Mouse (Mus musculus) hindbrain, embryonic 15.5 days (tissue): ENCODE measurements at regions not wholly inside any gene's neighbourhood (a gene's known extent, or its start where the extent isn't known, plus 50 kb on each side); places are given as distances from the start of the nearest gene placed in this dataset.
"Not testable (repeated sequence)": the region's sequence is repeated elsewhere in the genome, so short reads cannot be mapped to it uniquely, and the experiment has no call there.

ENCODE experiments used
- ATAC-seq: fragments of 200-750 bp; cut with Nextera tagmentation; 2 replicates; pipeline ENCODE4 v1.8.0; 2017; ENCODE audit warnings: low read depth, moderate number of reproducible peaks, moderate TSS enrichment; ENCODE audit not compliant: low FRiP score
- H3K27ac ChIP-seq: fragments of 300-500 bp; sonication (generic); replicated peaks from 2 replicates; pipeline ENCODE4 v1.5.1; 2015; ENCODE audit warnings: mild to moderate bottlenecking, inconsistent platforms
- H3K27me3 ChIP-seq: fragments of 300-500 bp; sonication (generic); 2 replicates; pipeline ENCODE4 v1.6.1; 2015; ENCODE audit warnings: control low read depth, inconsistent platforms
- H3K36me3 ChIP-seq: fragments of 300-500 bp; sonication (generic); 2 replicates; pipeline ENCODE4 v1.6.1; 2015; ENCODE audit warnings: control low read depth, inconsistent platforms
- H3K4me1 ChIP-seq: fragments of 300-500 bp; sonication (generic); replicated peaks from 2 replicates; pipeline ENCODE4 v1.6.1; 2015; ENCODE audit warnings: control low read depth, inconsistent platforms
- H3K4me2 ChIP-seq: fragments of 300-500 bp; sonication (generic); 2 replicates; pipeline ENCODE4 v1.6.1; 2015; ENCODE audit warnings: moderate library complexity, mild to moderate bottlenecking, inconsistent platforms
- H3K4me3 ChIP-seq: fragments of 300-500 bp; sonication (generic); 2 replicates; pipeline ENCODE4 v1.5.1; 2015; ENCODE audit warnings: mild to moderate bottlenecking, inconsistent platforms
- H3K9ac ChIP-seq: fragments of 300-500 bp; sonication (generic); 2 replicates; pipeline ENCODE4 v1.6.1; 2015; ENCODE audit warnings: inconsistent platforms
- H3K9me3 ChIP-seq: fragments of 300-500 bp; sonication (generic); 2 replicates; pipeline ENCODE4 v1.6.1; 2016; ENCODE audit warnings: control low read depth, inconsistent platforms
- WGBS: fragments of 180-500 bp; shearing (Covaris S2); methylation state at CpG from one replicate; pipeline ENCODE4 v1.1.7; 2015; 5-methylcytosine and 5-hydroxymethylcytosine counted together

DNA sequence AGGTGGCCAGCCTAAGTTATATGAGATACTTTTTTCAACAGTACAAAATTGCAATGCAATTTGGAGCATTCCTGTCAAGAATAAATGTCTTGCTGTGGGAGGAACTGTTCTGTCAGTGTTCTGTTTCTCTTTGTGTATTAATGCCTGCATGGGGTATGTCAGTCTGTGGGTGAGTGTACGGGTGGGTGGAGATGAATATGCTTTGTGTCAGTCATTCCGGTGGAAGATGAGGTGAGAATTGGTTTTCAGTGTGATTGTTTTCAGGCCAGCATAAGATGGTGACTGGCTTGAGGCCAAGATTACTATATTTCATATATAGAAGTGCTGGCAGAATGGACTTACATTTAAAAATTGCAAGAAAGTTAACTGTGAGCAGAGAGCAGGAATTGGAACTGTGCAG lies 184.0 kb downstream of the Frk start:
- no peak overlapping the region for H3K27ac ChIP-seq
- no peak overlapping the region for H3K4me2 ChIP-seq
- no peaks in the 10 kb centered on the region for H3K4me1 ChIP-seq
- WGBS = 41% methylated on average over 2 of the region's 2 CpGs
- H3K9ac ChIP-seq = no peak overlapping the region
- H3K27me3 ChIP-seq = no peaks in the 10 kb centered on the region
- H3K9me3 ChIP-seq = no peaks in the 10 kb centered on the region
- ATAC-seq = no peak
- H3K4me3 ChIP-seq = no peak overlapping the region
- H3K36me3 ChIP-seq = no peaks in the 10 kb centered on the region

DNA sequence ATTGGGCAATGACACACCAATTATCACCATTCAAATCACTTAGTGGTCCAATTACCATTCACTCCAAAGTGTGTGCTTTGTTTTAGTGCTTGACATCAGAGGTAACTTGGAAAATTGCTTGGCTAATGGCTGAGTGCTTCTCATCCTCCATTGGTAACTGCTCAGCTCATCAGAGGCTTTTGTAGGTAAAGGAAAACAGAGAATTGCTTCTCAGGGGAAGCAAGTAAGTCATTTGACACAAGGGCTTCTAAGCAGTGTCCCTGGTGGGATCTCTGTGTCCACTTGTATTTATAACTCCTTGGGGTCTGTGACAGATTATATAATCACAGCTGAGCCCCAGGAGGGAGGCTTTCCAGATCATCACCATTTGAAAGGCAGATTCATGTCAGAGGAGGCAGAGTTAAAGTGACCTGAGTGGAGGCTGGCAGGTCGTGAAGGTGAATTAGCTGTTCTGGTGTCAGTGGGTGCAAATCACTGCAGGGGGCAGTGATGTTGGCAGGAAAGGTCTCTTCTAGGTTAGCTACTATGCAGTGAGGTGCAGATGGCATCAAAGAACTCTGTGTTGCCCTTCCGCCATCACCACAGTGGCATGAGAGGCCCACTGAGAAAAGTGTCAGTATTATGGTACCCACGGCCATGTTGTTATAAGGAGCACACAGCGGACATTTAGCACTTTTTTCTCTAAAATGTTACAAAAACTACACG lies 184.7 kb downstream of the Frk start:
- ATAC-seq = no peak
- H3K9me3 ChIP-seq = no peaks in the 10 kb centered on the region
- no peaks in the 10 kb centered on the region for H3K4me1 ChIP-seq
- no peak overlapping the region for H3K9ac ChIP-seq
- H3K27ac ChIP-seq = no peak overlapping the region
- H3K36me3 ChIP-seq = no peaks in the 10 kb centered on the region
- H3K4me3 ChIP-seq = no peak overlapping the region
- WGBS = 68% methylated on average over 5 of the region's 5 CpGs
- H3K27me3 ChIP-seq = no peaks in the 10 kb centered on the region
- no peak overlapping the region for H3K4me2 ChIP-seq

DNA sequence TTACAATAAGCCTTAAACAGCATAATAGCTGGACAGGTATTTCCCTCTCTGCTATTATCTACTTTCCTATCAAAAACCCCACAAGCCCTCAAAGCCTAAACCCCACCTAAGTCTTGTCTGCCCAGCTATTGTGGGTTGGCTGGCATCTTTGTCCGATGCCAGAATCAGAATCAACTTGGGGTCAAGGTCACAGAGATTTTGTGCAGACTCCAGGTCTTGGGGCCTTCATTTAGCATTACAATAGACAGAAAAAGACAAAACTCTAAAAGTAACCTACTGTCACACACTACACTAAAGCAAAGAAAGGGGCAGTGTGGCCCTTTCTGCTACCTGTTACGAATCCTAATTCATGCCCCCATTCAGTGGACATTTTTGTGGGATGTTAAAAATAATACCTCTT lies 188.6 kb downstream of the Frk start:
- H3K4me3 ChIP-seq = no peak overlapping the region
- no peak for ATAC-seq
- no peaks in the 10 kb centered on the region for H3K9me3 ChIP-seq
- H3K27ac ChIP-seq = no peak overlapping the region
- no peaks in the 10 kb centered on the region for H3K27me3 ChIP-seq
- no peaks in the 10 kb centered on the region for H3K4me1 ChIP-seq
- no peaks in the 10 kb centered on the region for H3K36me3 ChIP-seq
- H3K4me2 ChIP-seq = no peak overlapping the region
- WGBS = 86% methylated on average over 2 of the region's 2 CpGs
- no peak overlapping the region for H3K9ac ChIP-seq

DNA sequence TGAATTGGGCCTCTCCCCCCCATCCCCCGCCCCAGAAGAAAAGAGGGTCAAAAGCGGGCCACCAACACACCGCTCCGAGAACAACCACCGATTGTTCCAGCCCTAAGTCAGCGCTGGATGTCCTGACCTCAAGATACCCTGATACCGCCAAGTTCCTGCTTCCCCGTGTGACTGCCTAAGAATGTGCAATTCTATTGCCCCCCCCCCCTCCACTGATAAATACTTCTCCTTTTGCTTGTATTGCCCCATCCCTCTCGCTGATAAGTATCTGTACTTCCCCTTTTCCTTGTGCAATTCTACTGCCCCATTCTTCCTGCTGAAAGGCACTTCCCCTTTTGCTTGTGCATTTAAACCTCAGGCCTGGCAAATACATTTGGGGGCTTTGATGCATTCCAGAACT lies 216.2 kb downstream of the Frk start:
- H3K9me3 ChIP-seq, H3K27ac ChIP-seq, H3K4me1 ChIP-seq, H3K9ac ChIP-seq, H3K27me3 ChIP-seq, H3K4me2 ChIP-seq, H3K4me3 ChIP-seq, H3K36me3 ChIP-seq, ATAC-seq: not testable (repeated sequence)
- WGBS = 84% methylated on average over 9 of the region's 9 CpGs

DNA sequence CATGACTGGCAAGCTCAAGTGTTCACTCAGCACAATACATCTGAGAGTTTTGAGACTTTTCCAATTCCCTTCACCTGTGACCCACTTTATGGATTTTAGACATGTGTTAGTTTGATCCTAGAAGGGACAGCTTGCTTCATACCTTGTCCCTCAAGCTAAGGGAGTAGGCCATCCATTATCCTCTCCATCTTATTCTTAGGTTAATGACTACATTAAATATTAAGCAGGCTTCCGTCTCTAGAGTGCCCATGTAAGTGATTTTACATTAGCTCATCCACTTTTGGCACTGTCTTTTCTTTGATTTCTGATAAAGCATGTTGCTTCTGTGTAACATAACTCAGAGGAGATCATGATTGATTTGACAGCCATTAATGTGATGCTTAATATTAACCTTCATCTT lies 218.8 kb downstream of the Frk start:
- no peaks in the 10 kb centered on the region for H3K36me3 ChIP-seq
- H3K27ac ChIP-seq = no peak overlapping the region
- 76% methylated on average over 1 of the region's 1 CpGs for WGBS
- peaks cover 7% of the 10 kb centered on the region; the same call in 1 of the 2 replicates for H3K4me1 ChIP-seq
- H3K9me3 ChIP-seq = no peaks in the 10 kb centered on the region
- ATAC-seq = no peak
- H3K9ac ChIP-seq = no peak overlapping the region
- H3K27me3 ChIP-seq = no peaks in the 10 kb centered on the region
- no peak overlapping the region for H3K4me2 ChIP-seq
- H3K4me3 ChIP-seq = no peak overlapping the region

DNA sequence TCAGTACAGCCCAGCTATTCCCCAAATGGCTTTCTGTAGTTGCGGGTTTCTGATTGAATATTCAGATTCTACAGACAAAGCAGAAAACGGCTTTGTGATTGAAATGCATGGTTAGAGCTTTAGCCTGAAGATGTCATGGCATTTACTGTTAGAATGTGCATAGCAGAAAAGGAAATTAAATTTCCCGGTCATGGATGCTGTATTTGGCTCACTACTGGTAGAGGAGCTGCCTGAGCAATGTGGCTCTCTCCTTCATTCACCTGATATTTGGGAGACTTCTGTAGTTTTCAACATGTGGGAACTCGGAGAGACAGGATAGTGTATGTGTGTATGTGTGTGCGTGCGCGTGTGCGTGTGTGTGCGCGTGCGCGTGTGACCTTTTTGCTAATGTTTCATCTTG lies 222.2 kb downstream of the Frk start:
- ATAC-seq = no peak
- no peaks in the 10 kb centered on the region for H3K27me3 ChIP-seq
- no peak overlapping the region for H3K9ac ChIP-seq
- H3K36me3 ChIP-seq = no peaks in the 10 kb centered on the region
- H3K27ac ChIP-seq = no peak overlapping the region
- no peak overlapping the region for H3K4me3 ChIP-seq
- H3K4me1 ChIP-seq = peaks cover 7% of the 10 kb centered on the region; the same call in 1 of the 2 replicates
- WGBS = 85% methylated on average over 12 of the region's 12 CpGs
- no peak overlapping the region for H3K4me2 ChIP-seq
- H3K9me3 ChIP-seq = no peaks in the 10 kb centered on the region

DNA sequence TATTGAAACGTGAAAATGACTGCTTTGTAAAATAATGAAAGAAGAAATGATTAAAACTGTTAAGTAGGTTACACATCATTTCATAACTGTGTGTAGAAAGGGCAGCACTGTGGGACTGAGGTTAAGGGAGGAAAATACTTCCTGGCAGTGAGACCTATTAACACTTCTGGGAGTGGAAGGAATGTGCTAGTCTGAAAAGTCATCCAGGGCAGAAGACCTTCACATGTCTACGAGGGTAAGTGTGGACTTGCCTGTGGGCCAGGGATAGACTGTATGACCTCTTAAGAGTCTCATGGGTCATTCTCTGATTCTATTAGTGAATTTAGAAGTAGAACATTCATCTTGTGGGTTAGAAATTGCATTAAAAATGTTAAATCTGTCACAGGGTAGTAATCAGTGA lies 248.1 kb downstream of the Frk start:
- Histone ChIP-seq H3K4me1 (no peaks in the 10 kb centered on the region), H3K36me3 (no peaks in the 10 kb centered on the region), H3K9ac (no peak overlapping the region), H3K4me2 (no peak overlapping the region), H3K4me3 (no peak overlapping the region), H3K27me3 (no peaks in the 10 kb centered on the region), H3K9me3 (no peaks in the 10 kb centered on the region), H3K27ac (no peak overlapping the region)
- ATAC-seq = no peak
- 72% methylated on average over 2 of the region's 2 CpGs for WGBS

DNA sequence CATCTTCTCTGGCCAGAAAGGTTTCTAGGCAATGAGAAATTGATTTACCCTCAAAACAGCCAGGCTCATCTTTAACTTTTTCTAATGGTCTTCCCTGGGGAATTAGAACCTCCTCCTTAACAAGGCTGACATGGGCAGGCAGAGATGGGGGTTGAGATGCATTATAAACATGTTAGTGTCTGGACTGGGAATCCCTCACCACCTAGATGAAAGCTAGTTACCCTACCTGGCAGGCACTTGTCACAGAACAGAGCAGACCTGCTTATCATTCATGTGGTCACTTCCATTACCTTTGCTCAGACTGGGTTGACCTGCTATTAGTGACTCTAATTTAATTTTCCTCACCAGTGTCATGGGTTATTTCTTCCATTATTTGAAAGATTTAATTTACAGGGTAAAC lies 279.2 kb downstream of the Frk start:
- H3K9me3 ChIP-seq = no peaks in the 10 kb centered on the region
- H3K27me3 ChIP-seq = no peaks in the 10 kb centered on the region
- no peak overlapping the region for H3K4me3 ChIP-seq
- H3K27ac ChIP-seq = no peak overlapping the region
- H3K9ac ChIP-seq = no peak overlapping the region
- H3K4me1 ChIP-seq = no peaks in the 10 kb centered on the region
- ATAC-seq = no peak
- no peaks in the 10 kb centered on the region for H3K36me3 ChIP-seq
- no peak overlapping the region for H3K4me2 ChIP-seq

DNA sequence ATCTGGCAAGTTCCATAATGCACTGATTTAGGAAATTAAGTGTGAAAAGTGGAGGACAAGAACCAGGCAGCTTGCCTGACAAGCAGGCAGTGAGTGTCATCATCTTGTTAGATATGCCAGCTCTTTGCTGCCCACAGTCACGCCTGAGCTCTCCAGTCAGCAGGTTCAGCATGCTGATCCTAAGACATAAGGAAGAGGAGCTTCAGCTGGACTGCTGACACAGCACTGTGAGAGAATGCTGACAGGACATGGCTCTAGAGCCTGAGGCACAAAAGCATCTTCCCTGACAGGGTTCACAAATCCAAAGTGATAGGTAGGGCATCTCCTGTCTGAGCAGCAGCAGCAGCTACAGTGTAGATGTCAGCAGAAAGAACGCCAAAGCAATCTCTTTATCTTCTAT lies 308.9 kb downstream of the Frk start:
- Histone ChIP-seq H3K9me3 (no peaks in the 10 kb centered on the region), H3K27me3 (no peaks in the 10 kb centered on the region), H3K4me2 (no peak overlapping the region), H3K9ac (no peak overlapping the region), H3K27ac (no peak overlapping the region), H3K4me1 (no peaks in the 10 kb centered on the region), H3K4me3 (no peak overlapping the region), H3K36me3 (no peaks in the 10 kb centered on the region)
- peak; percentile 61 for ATAC-seq
- WGBS = 50% methylated on average over 2 of the region's 2 CpGs

DNA sequence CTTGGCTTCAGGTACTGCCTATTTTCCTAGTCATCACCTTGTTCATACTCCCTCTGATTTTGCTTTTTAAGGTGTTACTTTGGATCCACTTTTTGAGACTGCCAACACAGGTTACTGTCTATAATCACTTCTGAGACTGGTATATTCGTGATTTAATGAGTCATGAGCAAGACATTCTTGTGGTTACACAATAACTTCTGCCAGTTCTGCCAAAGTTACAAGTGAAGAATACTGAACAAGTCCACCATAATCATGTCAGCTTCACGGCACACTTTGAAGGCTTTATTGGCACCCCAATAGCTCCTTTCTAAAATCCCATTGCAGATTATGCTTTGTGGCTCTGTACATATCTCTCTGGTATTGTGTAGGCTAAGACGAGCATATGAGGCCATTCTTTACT lies 327.9 kb downstream of the Frk start:
- Histone ChIP-seq H3K4me2 (no peak overlapping the region), H3K36me3 (no peaks in the 10 kb centered on the region), H3K4me1 (no peaks in the 10 kb centered on the region), H3K4me3 (no peak overlapping the region), H3K27me3 (no peaks in the 10 kb centered on the region), H3K9me3 (no peaks in the 10 kb centered on the region), H3K27ac (no peak overlapping the region), H3K9ac (no peak overlapping the region)
- WGBS = 86% methylated on average over 3 of the region's 3 CpGs
- ATAC-seq = no peak

DNA sequence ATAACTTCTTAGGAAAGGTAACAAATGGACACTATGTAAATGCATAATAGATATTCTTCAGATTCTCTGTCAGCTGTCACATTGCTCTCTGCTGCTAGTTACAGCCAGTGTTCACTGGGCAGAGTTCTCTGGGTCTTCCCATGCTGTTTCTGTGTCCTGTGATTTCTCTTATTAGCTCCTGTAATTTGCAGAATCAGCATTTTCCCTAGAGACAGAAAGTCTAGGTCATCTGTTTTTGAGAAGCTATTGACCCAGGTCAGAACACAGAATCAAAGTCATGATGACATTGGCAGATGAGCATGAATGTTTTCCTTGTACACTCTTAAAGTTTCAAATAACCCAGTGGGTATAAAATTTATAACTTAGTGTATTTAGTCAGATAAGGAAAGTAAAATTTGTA lies 340.9 kb downstream of the Frk start:
- H3K4me3 ChIP-seq = no peak overlapping the region
- ATAC-seq = no peak
- no peak overlapping the region for H3K27ac ChIP-seq
- H3K36me3 ChIP-seq = no peaks in the 10 kb centered on the region
- H3K9me3 ChIP-seq = no peaks in the 10 kb centered on the region
- no peaks in the 10 kb centered on the region for H3K4me1 ChIP-seq
- H3K27me3 ChIP-seq = no peaks in the 10 kb centered on the region
- no peak overlapping the region for H3K4me2 ChIP-seq
- H3K9ac ChIP-seq = no peak overlapping the region

DNA sequence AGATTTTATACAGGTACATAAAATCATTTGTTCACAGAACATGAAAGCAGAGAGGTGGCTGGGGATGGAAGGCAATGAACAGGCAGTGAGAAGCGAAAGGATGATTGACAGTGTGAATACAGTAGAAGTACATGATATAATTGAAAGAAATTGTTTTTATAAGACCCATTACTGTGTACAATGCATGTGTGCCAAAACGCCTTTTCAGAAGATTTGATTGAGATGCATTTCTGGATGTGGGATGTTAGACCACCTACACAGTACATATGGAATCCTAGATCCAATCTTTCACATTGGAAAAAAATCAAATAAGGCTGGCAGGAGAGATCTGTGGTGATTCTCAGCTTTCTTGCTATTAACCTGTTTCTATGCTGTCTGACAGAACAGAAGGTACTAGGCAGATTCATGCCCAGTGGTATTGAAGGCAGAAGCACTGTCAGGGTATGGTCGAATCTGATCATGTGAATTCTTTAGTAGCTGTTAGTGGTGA lies 358.9 kb downstream of the Frk start:
- H3K27ac ChIP-seq = no peak overlapping the region
- H3K36me3 ChIP-seq = no peaks in the 10 kb centered on the region
- no peak overlapping the region for H3K9ac ChIP-seq
- ATAC-seq = no peak
- no peaks in the 10 kb centered on the region for H3K9me3 ChIP-seq
- H3K4me1 ChIP-seq = no peaks in the 10 kb centered on the region
- H3K27me3 ChIP-seq = no peaks in the 10 kb centered on the region
- 88% methylated on average over 3 of the region's 3 CpGs for WGBS
- no peak overlapping the region for H3K4me3 ChIP-seq
- H3K4me2 ChIP-seq = no peak overlapping the region

DNA sequence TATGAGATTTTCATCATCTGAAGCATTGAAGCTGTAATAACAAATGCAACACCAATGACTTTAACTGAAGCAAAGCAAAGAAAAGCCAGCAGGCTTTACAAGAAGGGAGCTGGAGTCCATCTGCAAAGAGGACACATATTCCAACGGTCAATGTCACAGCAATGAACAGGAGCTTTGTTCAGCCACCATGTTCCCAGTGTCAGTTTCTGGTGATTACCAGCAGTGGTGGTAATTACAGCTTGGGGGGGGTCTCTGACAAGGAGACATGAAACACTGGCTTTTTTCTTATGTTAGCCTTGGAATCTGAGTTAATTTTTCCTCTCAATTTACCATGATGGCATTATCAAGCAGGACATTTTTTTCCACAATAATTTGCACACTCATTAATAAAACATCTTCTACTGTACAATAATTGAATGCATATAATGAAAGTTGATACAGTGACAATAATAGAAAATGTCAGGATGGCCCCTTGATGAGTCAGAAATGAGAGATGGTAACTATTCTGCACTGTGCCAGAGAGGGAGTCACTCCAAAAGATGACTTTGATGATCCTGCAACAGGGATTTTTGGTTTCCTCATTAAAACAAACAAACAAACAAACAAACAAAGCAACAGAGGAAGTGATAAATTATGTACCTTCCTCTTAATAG lies 373.4 kb downstream of the Frk start:
- Histone ChIP-seq H3K9me3 (no peaks in the 10 kb centered on the region), H3K4me3 (no peak overlapping the region), H3K4me2 (no peak overlapping the region), H3K27ac (no peak overlapping the region), H3K27me3 (no peaks in the 10 kb centered on the region), H3K9ac (no peak overlapping the region), H3K4me1 (no peaks in the 10 kb centered on the region), H3K36me3 (no peaks in the 10 kb centered on the region)
- no peak for ATAC-seq
- WGBS = 50% methylated on average over 1 of the region's 1 CpGs
